Mouse (Mus musculus): ENCODE results near the gene Slc22a26.
"Not testable (repeated sequence)": the region's sequence is repeated elsewhere in the genome, so short reads cannot be mapped to it uniquely, and the experiment has no call there.

The Slc22a26 gene

GRCm38 (mm10) chr19:7802571-7802970, at the start of gene Slc22a26:
Slc22a26 (minus strand) TSS chr19:7802667.
- no peak for DNase-seq (ENCODE audit: low read depth in 2 of 2, low spot score in 2 of 2)

- DNase-seq (ENCODE audit: low read depth in 2 of 2, low spot score in 2 of 2) = no peak
Measured at GRCm38 (mm10) chr19:7829851-7830250, 27.4 kb upstream of the Slc22a26 start.

GRCm38 (mm10) chr19:7790571-7790970, 11.9 kb downstream of the Slc22a26 start:
- DNase-seq (ENCODE audit: low read depth in 2 of 2, low spot score in 2 of 2) = no peak

- DNase-seq (ENCODE audit: low read depth in 2 of 2, low spot score in 2 of 2) = no peak
Measured at GRCm38 (mm10) chr19:7775306-7775705, 27.2 kb downstream of the Slc22a26 start.

GRCm38 (mm10) chr19:7766124-7766523, 36.3 kb downstream of the Slc22a26 start:
- no peak for DNase-seq (ENCODE audit: low read depth in 2 of 2, low spot score in 2 of 2)

- no peak for DNase-seq (ENCODE audit: low read depth in 2 of 2, low spot score in 2 of 2)
Measured at GRCm38 (mm10) chr19:7765599-7765998, 36.9 kb downstream of the Slc22a26 start.

- not testable (repeated sequence) for DNase-seq (ENCODE audit: low read depth in 2 of 2, low spot score in 2 of 2)
Measured at GRCm38 (mm10) chr19:7753371-7753770, 49.1 kb downstream of the Slc22a26 start.

Data from CD8-positive naive resting alpha-beta T cell, adult 2 months (primary cell).